Mouse (Mus musculus) urinary bladder, postnatal 4 days (tissue): ENCODE data around the gene Rab19.
"Not testable (repeated sequence)": the region's sequence is repeated elsewhere in the genome, so short reads cannot be mapped to it uniquely, and the experiment has no call there.

Experiments
- DNase-seq, 2 experiments: peaks; one replicate each; pipeline ENCODE4 v3.0.0; 2021 to 2022; ENCODE audit warnings: low spot score in 2 of 2

Rab19 gene

DNA sequence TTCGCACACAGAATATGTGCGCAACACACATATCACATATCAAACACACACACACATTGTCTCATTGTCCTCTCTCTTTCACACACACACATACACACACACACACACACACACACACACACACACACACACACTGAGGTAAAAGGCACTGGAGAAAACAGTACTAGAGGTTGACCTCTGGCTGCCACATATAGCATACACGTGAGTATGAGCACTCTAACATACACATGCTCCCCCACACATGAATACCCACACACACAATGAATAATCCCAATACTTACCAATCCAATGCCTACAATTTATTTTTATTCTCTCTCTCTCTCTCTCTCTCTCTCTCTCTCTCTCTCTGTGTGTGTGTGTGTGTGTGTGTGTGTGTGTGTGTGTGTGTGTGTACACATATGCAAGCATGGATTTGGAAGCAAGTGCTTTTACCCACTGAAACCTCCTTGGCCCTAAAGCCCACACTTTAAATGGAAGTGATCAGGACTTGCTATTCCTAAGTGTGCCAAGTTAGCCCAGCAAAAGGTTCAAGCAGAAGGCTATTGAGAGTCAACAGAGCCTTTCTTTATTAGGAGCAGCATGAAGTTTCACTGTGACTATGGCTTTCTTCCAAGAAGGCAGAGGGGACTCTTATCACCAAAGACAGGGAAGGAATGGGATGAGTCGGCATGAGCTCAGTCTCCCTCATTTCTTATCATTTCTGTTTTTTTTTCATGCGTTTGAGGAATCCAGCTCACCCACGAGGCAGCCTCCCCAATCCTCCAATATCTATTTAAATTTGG, 48.2 kb downstream of the Rab19 start:
- DNase-seq = no peak

DNA sequence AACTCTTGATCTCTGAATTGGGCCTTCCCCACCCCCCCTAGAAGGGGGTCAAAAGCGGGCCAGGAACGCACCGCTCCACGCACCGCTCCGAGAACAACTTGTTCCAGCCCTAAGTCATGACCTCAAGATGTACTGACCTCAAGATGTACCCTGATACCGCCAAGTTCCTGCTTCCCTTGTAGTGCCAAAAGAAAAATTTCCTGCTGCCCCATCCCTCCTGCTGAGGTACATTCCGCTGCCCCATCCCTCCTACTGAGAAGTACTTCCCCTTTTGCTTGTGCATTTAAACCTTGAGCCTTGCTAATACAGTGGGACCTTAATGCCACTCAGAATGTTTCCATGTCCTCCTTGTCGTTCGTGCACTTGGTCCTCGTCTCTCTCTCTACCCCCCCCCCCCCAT, 49.7 kb downstream of the Rab19 start:
- no peak for DNase-seq

DNA sequence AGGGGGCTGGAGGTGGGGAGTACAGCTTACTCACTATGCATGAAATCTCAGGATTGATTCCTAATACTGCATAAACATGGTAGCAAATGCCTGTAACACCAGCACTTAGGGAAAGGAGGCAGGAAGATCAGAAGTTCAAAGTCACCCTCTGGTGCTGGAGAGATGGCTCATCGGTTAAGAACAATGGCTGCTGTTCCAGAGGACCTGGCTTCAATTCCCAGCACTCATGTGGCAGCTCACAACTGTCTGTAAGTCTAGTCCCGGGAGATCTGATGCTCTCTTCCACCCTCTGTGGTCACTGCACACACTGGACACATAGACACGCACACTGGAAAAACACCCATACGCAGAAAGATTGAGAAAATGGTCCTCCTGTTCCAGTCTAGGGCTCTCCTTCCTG, 52.2 kb downstream of the Rab19 start:
- no peak for DNase-seq

DNA sequence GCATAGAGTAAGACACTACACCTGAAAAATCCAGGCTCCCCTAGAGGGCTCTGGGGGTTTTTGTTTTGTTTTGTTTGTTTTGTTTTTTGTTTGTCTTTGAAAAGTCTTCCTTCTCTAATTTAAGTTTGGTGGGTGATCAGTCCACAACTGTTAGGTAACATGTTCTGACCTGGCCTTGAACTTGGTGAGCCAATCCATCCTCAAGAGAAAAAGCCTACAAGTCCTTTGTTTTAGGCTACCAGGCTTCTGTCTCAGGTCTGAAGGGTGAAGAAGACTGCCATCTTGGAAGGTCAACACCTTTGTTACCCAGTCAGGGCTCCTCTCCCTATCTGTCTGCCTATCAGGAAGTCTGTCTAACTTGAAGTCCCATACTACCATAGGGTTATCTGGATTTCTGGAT, 52.7 kb downstream of the Rab19 start:
- DNase-seq = no peak

DNA sequence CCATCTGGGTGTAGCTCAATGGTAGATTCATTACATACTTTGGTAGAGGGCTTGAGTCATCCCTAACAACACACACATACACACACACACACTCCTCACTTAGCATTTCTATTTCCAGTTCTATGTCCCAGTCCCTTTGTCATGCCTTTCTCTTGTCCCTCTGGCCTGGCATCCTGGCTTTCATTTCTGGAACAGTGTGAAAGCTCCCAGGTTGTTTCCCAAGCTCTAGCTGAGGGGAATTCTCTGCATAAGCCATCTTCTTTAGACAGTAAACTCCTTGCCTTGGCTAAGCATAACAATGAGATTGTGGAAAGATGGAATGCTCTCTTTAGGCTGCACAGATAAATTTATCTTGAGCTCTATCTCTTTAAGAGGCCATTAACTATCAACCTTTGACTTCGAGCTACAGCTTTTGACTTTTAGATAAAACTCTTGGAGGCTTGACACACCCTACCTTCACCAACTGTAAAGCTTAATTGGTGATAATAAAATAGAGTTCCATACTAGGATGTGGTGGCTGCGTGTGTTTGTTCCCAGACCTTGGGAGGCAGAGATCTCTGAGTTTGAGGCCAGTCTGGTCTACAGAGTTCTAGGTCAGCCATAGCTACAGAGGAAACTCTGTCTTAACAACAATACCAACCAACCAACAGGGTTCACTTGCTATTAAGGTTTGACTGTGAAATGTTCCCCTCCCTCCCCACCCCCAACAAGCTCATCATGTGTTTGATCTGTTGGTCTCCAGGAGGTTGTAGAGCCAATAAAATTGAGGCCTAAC, 53.3 kb downstream of the Rab19 start:
- DNase-seq = no peak

DNA sequence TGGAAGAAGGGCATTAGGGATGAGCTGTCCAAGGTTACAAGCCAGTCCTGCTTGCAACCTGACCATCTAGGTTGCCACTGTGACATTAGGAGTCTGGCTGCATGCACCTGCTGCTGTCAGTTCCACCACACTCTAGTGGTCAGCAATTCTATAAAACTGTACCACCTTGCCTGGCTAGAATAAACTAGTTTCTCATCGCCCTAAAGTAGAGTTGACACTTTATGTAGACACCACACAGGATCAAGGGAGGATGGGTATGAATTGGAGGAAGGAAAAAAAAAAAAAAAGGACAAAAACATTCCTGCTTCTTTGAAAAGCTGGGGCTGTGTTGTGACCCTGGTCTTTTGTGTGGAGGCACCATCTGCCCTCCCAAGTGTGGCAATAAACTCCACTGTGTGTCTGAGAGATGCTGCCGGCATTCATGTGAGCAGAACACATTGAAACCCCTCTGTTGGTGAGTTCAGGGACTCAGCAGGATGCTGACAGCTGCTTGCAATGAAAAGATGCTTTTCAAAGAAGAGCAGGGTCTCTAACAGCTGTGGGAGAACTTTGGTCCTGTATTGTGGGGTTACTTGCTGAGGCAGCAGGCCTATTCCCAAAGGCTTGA, 54.0 kb downstream of the Rab19 start:
- DNase-seq = no peak

DNA sequence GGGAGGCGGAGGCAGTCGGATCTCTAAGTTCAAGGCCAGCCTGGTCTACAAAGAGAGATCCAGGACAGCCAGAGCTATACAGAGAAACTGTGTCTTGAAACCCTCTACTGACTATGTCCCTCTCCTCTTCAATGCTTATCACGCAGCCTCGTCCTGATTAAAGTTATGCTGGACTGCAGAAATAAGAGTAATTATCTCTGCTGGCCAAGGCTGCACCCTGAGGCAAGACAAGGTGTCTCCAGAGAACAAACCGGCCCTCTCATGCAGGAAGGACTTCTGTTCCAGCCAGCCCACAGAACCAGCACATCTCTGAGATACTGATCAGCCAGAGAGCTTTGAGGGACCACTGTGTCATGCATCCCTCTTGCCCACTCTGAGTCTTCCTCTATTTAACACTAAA, 54.9 kb downstream of the Rab19 start:
- DNase-seq = no peak

DNA sequence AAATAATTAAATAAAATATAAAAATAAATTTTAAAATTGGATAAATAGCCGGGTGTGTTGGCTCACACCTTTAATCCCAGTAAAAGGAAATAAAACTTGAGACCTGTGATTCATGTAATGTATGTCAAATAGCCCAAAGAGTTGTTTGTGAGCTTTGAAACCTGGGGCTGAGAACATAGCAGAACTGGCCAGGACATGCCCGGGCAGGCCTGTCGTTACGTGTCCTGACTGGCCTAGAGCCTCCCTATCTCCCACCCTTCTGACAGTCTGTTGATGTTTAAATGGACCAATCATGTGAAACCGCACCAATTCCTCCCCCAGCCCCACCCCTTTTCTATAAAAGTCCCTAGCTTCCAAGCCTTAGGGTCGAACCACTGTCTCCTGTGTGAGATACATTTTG, 56.5 kb downstream of the Rab19 start:
- DNase-seq = not testable (repeated sequence)
